Mouse (Mus musculus) gastrocnemius, postnatal 10 days (tissue): ENCODE results near the gene Dapk3. TPM values are rescaled to one million over a fixed set of nuclear protein-coding genes. Genes with fewer than 3 reads are reported as not detected.

ENCODE experiments used
- DNase-seq: peaks from one replicate; pipeline ENCODE4 v3.0.0; 2021; ENCODE audit warnings: mixed read lengths
- total RNA-seq, 2 experiments: library from RNA; stranded (reverse); gene quantifications; 2 replicates each; pipeline ENCODE4 v1.2.3; 2021

Gene Dapk3
- total RNA-seq, 2 experiments from 2014 or later = 29.8 to 30.4 TPM

DNA sequence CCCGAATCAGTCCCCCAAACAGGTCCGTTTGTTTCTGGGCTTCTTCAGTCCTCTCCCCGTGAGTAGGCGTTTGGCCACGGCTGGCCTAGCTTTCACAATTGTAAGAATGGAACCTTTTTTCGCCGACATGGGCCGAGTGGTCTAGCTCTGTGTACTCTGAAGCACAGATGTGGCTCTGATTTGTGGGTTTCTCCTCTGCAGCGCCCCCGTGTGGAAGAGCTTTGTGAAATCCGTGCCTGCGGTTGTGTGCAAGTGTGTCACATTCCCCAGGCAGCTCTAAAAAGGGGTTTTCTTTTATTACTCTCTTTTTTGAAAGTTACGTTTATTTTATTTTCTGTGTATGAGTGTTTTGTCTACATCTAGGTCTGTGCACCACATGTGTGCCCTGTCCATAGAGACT is 58.1 kb downstream of the Dapk3 start:
- DNase-seq = peak; percentile 63

GRCm38 (mm10) chr10:81242021-81242420 is 59.2 kb downstream of the Dapk3 start:
- DNase-seq = no peak

Other genes starting within 250 kb of the Dapk3 start
- gene Gng7, start 168.1 kb upstream of the Dapk3 start, total RNA-seq = 1 to 10 TPM; 1.7 to 2.0 TPM
- gene Diras1, start 157.3 kb upstream of the Dapk3 start, total RNA-seq = under 1 TPM; 0.27 to 0.87 TPM
- 10 to 100 TPM; 11.5 to 13.3 TPM for gene Slc39a3, start 145.6 kb upstream of the Dapk3 start, total RNA-seq
- 10 to 100 TPM; 82.2 to 84.4 TPM for gene Sgta, start 122.8 kb upstream of the Dapk3 start, total RNA-seq
- 10 to 100 TPM; 26.4 to 27.1 TPM for gene Thop1, start 113.0 kb upstream of the Dapk3 start, total RNA-seq
- gene Creb3l3, start 84.1 kb upstream of the Dapk3 start, total RNA-seq = 1 to 10 TPM in 1 of 2 experiments, under 1 TPM in 1; 0.87 to 2.1 TPM
- 100 to 1,000 TPM; 170 to 177 TPM for gene Map2k2, start 77.1 kb upstream of the Dapk3 start, total RNA-seq
- gene Zbtb7a, start 47.8 kb upstream of the Dapk3 start, total RNA-seq = 10 to 100 TPM; 29.2 to 35.9 TPM
- 10 to 100 TPM; 10.7 to 13.8 TPM for gene Pias4, start 15.1 kb upstream of the Dapk3 start, total RNA-seq
- 1,000 to 10,000 TPM in 1 of 2 experiments, 100 to 1,000 TPM in 1; 974 to 1,018 TPM for gene Eef2, start 6.4 kb upstream of the Dapk3 start, total RNA-seq
- not detected for gene 4930442H23Rik, start 844 bp downstream of the Dapk3 start, total RNA-seq
- 1 to 10 TPM; 1.7 to 1.8 TPM for gene Nmrk2, start 19.0 kb downstream of the Dapk3 start, total RNA-seq
- gene Atcay, start 47.8 kb downstream of the Dapk3 start, total RNA-seq = under 1 TPM; 0.40 to 0.43 TPM
- 1 to 10 TPM; 2.1 to 3.5 TPM for gene Zfr2, start 50.1 kb downstream of the Dapk3 start, total RNA-seq
- gene Matk, start 69.9 kb downstream of the Dapk3 start, total RNA-seq = 1 to 10 TPM in 1 of 2 experiments, under 1 TPM in 1; 0.70 to 1.3 TPM
- 100 to 1,000 TPM in 1 of 2 experiments, 10 to 100 TPM in 1; 93.7 to 108 TPM for gene Mrpl54, start 83.9 kb downstream of the Dapk3 start, total RNA-seq
- 10 to 100 TPM; 61.6 to 63.5 TPM for gene Apba3, start 84.0 kb downstream of the Dapk3 start, total RNA-seq
- gene Tjp3, start 108.6 kb downstream of the Dapk3 start, total RNA-seq = under 1 TPM; 0.14 to 0.36 TPM
- 10 to 100 TPM; 24.0 to 30.8 TPM for gene Pip5k1c, start 110.0 kb downstream of the Dapk3 start, total RNA-seq
- 10 to 100 TPM; 11.0 to 14.5 TPM for gene Cactin, start 138.1 kb downstream of the Dapk3 start, total RNA-seq
- 1 to 10 TPM; 2.3 to 3.8 TPM for gene Tbxa2r, start 145.7 kb downstream of the Dapk3 start, total RNA-seq
- 1 to 10 TPM in 1 of 2 experiments, under 1 TPM in 1; 0.96 to 1.3 TPM for gene Gipc3, start 160.3 kb downstream of the Dapk3 start, total RNA-seq
- 10 to 100 TPM; 26.8 to 41.9 TPM for gene Hmg20b, start 167.5 kb downstream of the Dapk3 start, total RNA-seq
- gene Mfsd12, start 174.5 kb downstream of the Dapk3 start, total RNA-seq = 1 to 10 TPM; 4.5 to 7.5 TPM
- gene 4930404N11Rik, start 182.8 kb downstream of the Dapk3 start, total RNA-seq = 1 to 10 TPM in 1 of 2 experiments, under 1 TPM in 1; 0.85 to 1.4 TPM
- 10 to 100 TPM; 17.6 to 24.1 TPM for gene Fzr1, start 195.5 kb downstream of the Dapk3 start, total RNA-seq
- 10 to 100 TPM; 40.3 to 46.7 TPM for gene Dohh, start 201.4 kb downstream of the Dapk3 start, total RNA-seq
- under 1 TPM; 0.40 to 0.45 TPM for gene Gm48551, start 201.5 kb downstream of the Dapk3 start, total RNA-seq
- 1 to 10 TPM in 1 of 2 experiments, under 1 TPM in 1; 0.33 to 2.0 TPM for gene Gm48552, start 206.0 kb downstream of the Dapk3 start, total RNA-seq
- gene Smim24, start 210.0 kb downstream of the Dapk3 start, total RNA-seq = under 1 TPM in 1 of 2 experiments, not detected in 1; 0.65 TPM